Mouse (Mus musculus) liver, embryonic 14.5 days (tissue): Measurements from ENCODE around the gene Grap2. TPM values are rescaled to one million over a fixed set of nuclear protein-coding genes. Genes with fewer than 3 reads are reported as not detected.

ENCODE experiments used
- ATAC-seq: fragments of 200-750 bp; cut with Nextera tagmentation; 2 replicates; pipeline ENCODE4 v1.8.0; 2017; ENCODE audit warnings: moderate number of reproducible peaks, mild to moderate bottlenecking, moderate library complexity; ENCODE audit not compliant: insufficient read depth
- DNase-seq, 3 experiments: peaks; one replicate each; pipeline ENCODE4 v3.0.0-alpha.2; 2012 to 2013; ENCODE audit warnings: low read depth in 3 of 3, low spot score in 3 of 3
- H3K27ac ChIP-seq: fragments of 300-500 bp; sonication (generic); 2 replicates; pipeline ENCODE4 v1.5.1; 2014; ENCODE audit warnings: moderate library complexity, mild to moderate bottlenecking, control low read depth, inconsistent platforms
- H3K27me3 ChIP-seq: fragments of 300-500 bp; sonication (generic); 2 replicates; pipeline ENCODE4 v1.6.1; 2014; ENCODE audit warnings: mild to moderate bottlenecking, low read length, moderate library complexity; ENCODE audit not compliant: control insufficient read depth, insufficient read depth
- H3K36me3 ChIP-seq: fragments of 300-500 bp; sonication (generic); replicated peaks from 2 replicates; pipeline ENCODE4 v1.6.1; 2014; ENCODE audit warnings: low read depth; ENCODE audit not compliant: control insufficient read depth, insufficient read depth
- H3K4me1 ChIP-seq, 2 experiments: fragments of 200-500 bp in 1 of 2; fragments of 300-500 bp in 1 of 2; sonication (generic) in 1 of 2; replicated peaks; 2 replicates each; pipeline ENCODE4 v1.6.1; 2012 to 2014; ENCODE audit warnings: antibody characterized with exemption in 1 of 2, inconsistent platforms in 1 of 2, low read length in 1 of 2; ENCODE audit not compliant: control insufficient read depth in 2 of 2, insufficient read depth in 2 of 2
- H3K4me2 ChIP-seq: fragments of 300-500 bp; sonication (generic); 2 replicates; pipeline ENCODE4 v1.6.1; 2014; ENCODE audit warnings: low read depth, mild to moderate bottlenecking, control low read depth, moderate library complexity
- H3K4me3 ChIP-seq, 2 experiments: fragments of 200-500 bp in 1 of 2; fragments of 300-500 bp in 1 of 2; sonication (generic) in 1 of 2; 2 replicates each; pipeline ENCODE4 v1.5.1; 2012 to 2014; ENCODE audit warnings: low read depth in 2 of 2, low read length in 2 of 2, mild to moderate bottlenecking in 2 of 2, control low read depth in 1 of 2, inconsistent platforms in 1 of 2, moderate library complexity in 1 of 2; ENCODE audit not compliant: insufficient read depth in 1 of 2
- H3K9ac ChIP-seq: fragments of 300-500 bp; sonication (generic); replicated peaks from 2 replicates; pipeline ENCODE4 v1.6.1; 2014; ENCODE audit warnings: mild to moderate bottlenecking, control low read depth, moderate library complexity
- H3K9me3 ChIP-seq: fragments of 300-500 bp; sonication (generic); 2 replicates; pipeline ENCODE4 v1.6.1; 2016; ENCODE audit warnings: low read length, mixed read lengths; ENCODE audit not compliant: control insufficient read depth
- CTCF ChIP-seq: IDR thresholded peaks from 2 replicates; pipeline ENCODE4 v1.5.1; 2016; ENCODE audit warnings: antibody characterized with exemption, low read depth, control low read depth
- EP300 ChIP-seq: IDR thresholded peaks from 2 replicates; pipeline ENCODE4 v1.6.1; 2016; ENCODE audit warnings: antibody characterized with exemption, low read depth
- WGBS: fragments of 180-500 bp; shearing (Covaris S2); extraction: QIAGEN DNeasy Blood & Tissue Kit; methylation state at CpG from one replicate; pipeline ENCODE4 v1.1.7; 2014; ENCODE audit not compliant: insufficient replicate concordance; 5-methylcytosine and 5-hydroxymethylcytosine counted together
- polyA plus RNA-seq, 2 experiments: library from polyadenylated mRNA; depleted of rRNA in 1 of 2; stranded (reverse) in 1 of 2; unstranded in 1 of 2; fragments of >200 nt; fragmentation: Nextera tagmentation in 1 of 2; extraction: Ambion mirVana in 1 of 2; gene quantifications; 2 replicates each; pipeline versions ENCODE4 v1.2.1 to v1.2.3; 2012 to 2014

Grap2 gene
- polyA plus RNA-seq, 2 experiments: 8.7 to 21.8 TPM

GRCm38 (mm10) chr15:80623171-80623837 lies 50.9 kb downstream of the Grap2 start:
- DNase-seq: peak; percentile 81 to 88 (median 87)

GRCm38 (mm10) chr15:80626472-80626871 lies 54.1 kb downstream of the Grap2 start:
- H3K4me1 ChIP-seq: peaks cover 25 to 39% of the 10 kb centered on the region in 2 experiments
- TF ChIP-seq CTCF (no peak), EP300 (no peak)
- no peak for DNase-seq
- H3K27me3 ChIP-seq: peaks cover 5% of the 10 kb centered on the region
- no peak for ATAC-seq
- H3K27ac ChIP-seq: no peak overlapping the region
- H3K4me2 ChIP-seq: peak overlapping the region; percentile 84
- H3K9me3 ChIP-seq: no peaks in the 10 kb centered on the region
- peak overlapping the region in 1 of 2 experiments; percentile 25; a peak in 2 of 4 replicates for H3K4me3 ChIP-seq
- 49% methylated on average over 6 of the region's 6 CpGs for WGBS
- no peak overlapping the region for H3K9ac ChIP-seq
- H3K36me3 ChIP-seq: no peaks in the 10 kb centered on the region; the same call in 1 of the 2 replicates

More at GRCm38 (mm10) chr15:80623171-80623837, 50.9 kb downstream of the Grap2 start:
- Histone ChIP-seq H3K9ac (peak overlapping the region; percentile 88), H3K27ac (peak overlapping the region; percentile 96), H3K4me3 (peak overlapping the region; percentile 61 to 66), H3K4me2 (peak overlapping the region; percentile 84), H3K36me3 (no peaks in the 10 kb centered on the region; the same call in 1 of the 2 replicates), H3K27me3 (no peaks in the 10 kb centered on the region), H3K4me1 (peaks cover 38 to 53% of the 10 kb centered on the region in 2 experiments), H3K9me3 (no peaks in the 10 kb centered on the region)
- 19% methylated on average over 8 of the region's 8 CpGs for WGBS
- peak; percentile 99 for ATAC-seq
- no peak for TF ChIP-seq CTCF
- peak; percentile 94 for TF ChIP-seq EP300

GRCm38 (mm10) chr15:80630147-80630546 lies 57.8 kb downstream of the Grap2 start:
- no peaks in the 10 kb centered on the region for H3K9me3 ChIP-seq
- no peak overlapping the region for H3K27ac ChIP-seq
- 32% methylated on average over 7 of the region's 7 CpGs for WGBS
- H3K27me3 ChIP-seq: peaks cover 5% of the 10 kb centered on the region
- no peak overlapping the region for H3K4me2 ChIP-seq
- ATAC-seq (no peak), DNase-seq (no peak)
- no peak overlapping the region for H3K4me3 ChIP-seq
- no peak for TF ChIP-seq CTCF
- TF ChIP-seq EP300: no peak
- H3K36me3 ChIP-seq: no peaks in the 10 kb centered on the region; the same call in 1 of the 2 replicates
- H3K9ac ChIP-seq: no peak overlapping the region
- peaks cover 4 to 10% of the 10 kb centered on the region in 2 experiments; a peak in 2 of 4 replicates for H3K4me1 ChIP-seq

- no peak for DNase-seq
- Histone ChIP-seq H3K36me3 (no peaks in the 10 kb centered on the region; the same call in 1 of the 2 replicates), H3K27ac (no peak overlapping the region), H3K27me3 (peaks cover 5% of the 10 kb centered on the region), H3K4me3 (no peak overlapping the region), H3K9ac (no peak overlapping the region), H3K4me1 (peaks cover 4 to 7% of the 10 kb centered on the region in 2 experiments; a peak in 2 of 4 replicates), H3K9me3 (no peaks in the 10 kb centered on the region), H3K4me2 (no peak overlapping the region)
- ATAC-seq: no peak
- TF ChIP-seq EP300 (no peak), CTCF (no peak)
- 53% methylated on average over 14 of the region's 14 CpGs for WGBS
Measured at GRCm38 (mm10) chr15:80630711-80631110, 58.3 kb downstream of the Grap2 start.

- Histone ChIP-seq H3K9me3 (no peaks in the 10 kb centered on the region), H3K4me3 (no peak overlapping the region), H3K27ac (no peak overlapping the region), H3K36me3 (no peaks in the 10 kb centered on the region; the same call in 1 of the 2 replicates), H3K4me2 (no peak overlapping the region), H3K9ac (no peak overlapping the region), H3K27me3 (peaks cover 5% of the 10 kb centered on the region), H3K4me1 (peaks cover under 1 to 5% of the 10 kb centered on the region in 2 experiments; a peak in 2 of 4 replicates)
- TF ChIP-seq EP300 (no peak), CTCF (no peak)
- DNase-seq (no peak), ATAC-seq (no peak)
- 35% methylated on average over 2 of the region's 2 CpGs for WGBS
Measured at GRCm38 (mm10) chr15:80631311-80631710, 58.9 kb downstream of the Grap2 start.
